Mouse (Mus musculus): ENCODE measurements around the gene Olfr694. TPM values are rescaled to one million over a fixed set of nuclear protein-coding genes. Genes with fewer than 3 reads are reported as not detected.
"Not testable (repeated sequence)": the region's sequence is repeated elsewhere in the genome, so short reads cannot be mapped to it uniquely, and the experiment has no call there.

Olfr694 gene
- total RNA-seq (2014; rRNA removed; ENCODE audit: low replicate concordance), result not detected in 2 replicates
- polyA plus RNA-seq (2015; fragmentation: Nextera tagmentation; extraction: Ambion mirVana), result not detected in 2 replicates

DNA sequence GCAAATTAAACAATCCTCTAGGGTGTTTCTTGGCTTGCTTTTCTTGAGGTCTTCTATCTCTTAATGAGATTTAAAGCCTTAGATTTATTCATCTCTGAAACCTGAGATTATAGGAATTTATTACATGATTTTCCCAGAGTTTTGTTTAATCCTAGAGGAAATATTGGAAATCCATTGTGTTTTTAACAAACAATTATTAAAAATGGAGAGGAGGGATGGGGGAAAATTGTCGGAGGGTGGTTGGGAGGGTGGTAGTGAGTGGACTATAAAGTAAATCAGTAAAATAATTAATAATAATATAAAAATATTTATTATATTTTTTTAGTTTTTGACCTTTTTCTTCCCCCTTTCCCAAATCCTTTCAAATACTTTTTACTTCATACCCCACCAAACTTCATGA, at the start of gene Olfr694:
Gene Olfr694 (minus strand): TSS at position 101 of the 400 bp plus-strand sequence.
- 98% methylated on average over 1 of the region's 1 CpGs for WGBS
- no peaks in the 10 kb centered on the region for H3K9me3 ChIP-seq (replicated peaks; ENCODE audit: control insufficient read depth, low read length)
- TF ChIP-seq EP300 (IDR thresholded peaks at IDR 0.05; ENCODE audit: low read depth) (no peak), CTCF (IDR thresholded peaks at IDR 0.05; ENCODE audit: low read depth) (no peak)
- H3K4me2 ChIP-seq (ENCODE audit: low read depth, low read length), result no peak within 1 kb of the TSS
- H3K27me3 ChIP-seq (ENCODE audit: control insufficient read depth, insufficient read depth, low read length), result no peaks in the 10 kb centered on the region
- no peaks in the 10 kb centered on the region for H3K36me3 ChIP-seq (replicated peaks; ENCODE audit: control insufficient read depth, insufficient read depth, low read length)
- H3K9ac ChIP-seq (replicated peaks; ENCODE audit: low read depth, low read length), result no peak within 1 kb of the TSS
- no peak within 1 kb of the TSS for H3K4me3 ChIP-seq (ENCODE audit: low read depth, low read length)
- no peak for DNase-seq (ENCODE audit: low spot score)
- no peaks in the 10 kb centered on the region for H3K4me1 ChIP-seq (ENCODE audit: control insufficient read depth, insufficient read depth)
- H3K27ac ChIP-seq (ENCODE audit: low read depth), result no peak within 1 kb of the TSS
- no peak for ATAC-seq (ENCODE audit: insufficient read depth, low read depth)

DNA sequence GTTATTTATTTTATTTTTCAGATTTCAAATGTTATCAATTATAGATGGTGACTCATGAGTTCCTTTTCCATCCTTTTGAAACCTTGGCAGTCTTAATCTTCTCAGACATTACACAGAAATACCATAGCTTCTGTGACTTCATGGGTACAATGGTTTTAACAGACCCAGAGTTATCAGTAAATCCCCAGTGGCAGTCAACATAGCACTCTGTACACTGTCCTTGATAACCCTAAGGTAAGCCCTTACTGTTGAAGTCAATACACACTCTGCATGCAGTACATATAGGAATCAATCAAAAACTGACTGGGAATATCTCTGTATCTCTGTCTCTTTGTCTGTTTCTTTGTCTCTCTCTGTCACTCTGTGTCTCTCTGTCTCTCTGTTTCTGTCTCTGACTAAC, 45.4 kb upstream of the Olfr694 start:
- Histone ChIP-seq H3K4me2 (ENCODE audit: low read depth, low read length) (no peak overlapping the region), H3K9ac (replicated peaks; ENCODE audit: low read depth, low read length) (no peak overlapping the region), H3K9me3 (replicated peaks; ENCODE audit: control insufficient read depth, low read length) (no peaks in the 10 kb centered on the region), H3K4me3 (ENCODE audit: low read depth, low read length) (no peak overlapping the region), H3K27me3 (ENCODE audit: control insufficient read depth, insufficient read depth, low read length) (no peaks in the 10 kb centered on the region), H3K4me1 (ENCODE audit: control insufficient read depth, insufficient read depth) (no peaks in the 10 kb centered on the region), H3K27ac (ENCODE audit: low read depth) (no peak overlapping the region), H3K36me3 (replicated peaks; ENCODE audit: control insufficient read depth, insufficient read depth, low read length) (no peaks in the 10 kb centered on the region)
- ATAC-seq (ENCODE audit: insufficient read depth, low read depth), result no peak
- TF ChIP-seq EP300 (IDR thresholded peaks at IDR 0.05; ENCODE audit: low read depth) (no peak), CTCF (IDR thresholded peaks at IDR 0.05; ENCODE audit: low read depth) (no peak)
- no peak for DNase-seq (ENCODE audit: low spot score)

DNA sequence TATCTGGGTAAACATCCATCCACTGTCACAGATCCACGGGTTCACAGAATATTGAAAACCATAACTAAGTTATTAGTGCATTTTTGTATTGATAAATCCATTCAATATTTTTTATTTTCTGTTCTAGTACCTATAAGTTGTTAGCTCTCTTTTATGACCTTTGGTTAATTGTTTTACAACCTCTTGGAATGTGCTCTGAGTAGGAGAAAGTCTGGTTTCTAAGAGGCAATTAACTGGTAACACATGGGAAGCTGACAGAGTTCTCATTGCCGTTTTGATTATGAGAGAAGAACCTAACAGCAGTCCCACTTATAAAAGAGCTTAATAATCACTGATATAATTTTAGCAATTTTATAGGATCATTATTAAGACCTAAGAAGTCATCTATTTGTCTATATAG, 42.1 kb upstream of the Olfr694 start:
- H3K4me2 ChIP-seq (ENCODE audit: low read depth, low read length), result no peak overlapping the region
- WGBS, result 57% methylated on average over 2 of the region's 2 CpGs
- H3K27me3 ChIP-seq (ENCODE audit: control insufficient read depth, insufficient read depth, low read length), result no peaks in the 10 kb centered on the region
- TF ChIP-seq CTCF (IDR thresholded peaks at IDR 0.05; ENCODE audit: low read depth), result no peak
- TF ChIP-seq EP300 (IDR thresholded peaks at IDR 0.05; ENCODE audit: low read depth), result no peak
- ATAC-seq (ENCODE audit: insufficient read depth, low read depth), result no peak
- DNase-seq (ENCODE audit: low spot score), result no peak
- no peak overlapping the region for H3K27ac ChIP-seq (ENCODE audit: low read depth)
- H3K9me3 ChIP-seq (replicated peaks; ENCODE audit: control insufficient read depth, low read length), result no peaks in the 10 kb centered on the region
- no peaks in the 10 kb centered on the region for H3K36me3 ChIP-seq (replicated peaks; ENCODE audit: control insufficient read depth, insufficient read depth, low read length)
- no peak overlapping the region for H3K4me3 ChIP-seq (ENCODE audit: low read depth, low read length)
- H3K4me1 ChIP-seq (ENCODE audit: control insufficient read depth, insufficient read depth), result no peaks in the 10 kb centered on the region
- H3K9ac ChIP-seq (replicated peaks; ENCODE audit: low read depth, low read length), result no peak overlapping the region

DNA sequence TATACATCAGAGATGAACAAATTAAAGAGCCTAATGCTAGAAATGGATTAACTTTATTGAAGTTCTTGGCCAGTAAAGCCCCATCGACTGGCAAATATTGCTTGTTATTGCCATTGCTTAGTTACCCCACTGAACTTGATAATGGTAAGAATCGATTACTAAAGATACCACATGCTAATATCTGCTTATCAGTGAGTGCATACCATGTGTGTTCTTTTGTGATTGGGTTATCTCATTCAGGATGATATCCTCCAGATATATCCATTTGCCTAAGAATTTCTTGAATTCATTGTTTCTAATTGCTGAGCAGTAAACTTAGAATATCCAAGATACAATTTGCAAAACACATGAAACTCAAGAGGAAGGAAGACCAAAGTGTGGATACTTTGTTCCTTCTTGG, 34.0 kb upstream of the Olfr694 start:
- not testable (repeated sequence) for ATAC-seq (ENCODE audit: insufficient read depth, low read depth); H3K27ac ChIP-seq (ENCODE audit: low read depth); H3K9me3 ChIP-seq (replicated peaks; ENCODE audit: control insufficient read depth, low read length); H3K4me3 ChIP-seq (ENCODE audit: low read depth, low read length); DNase-seq (ENCODE audit: low spot score); H3K36me3 ChIP-seq (replicated peaks; ENCODE audit: control insufficient read depth, insufficient read depth, low read length); H3K27me3 ChIP-seq (ENCODE audit: control insufficient read depth, insufficient read depth, low read length); H3K9ac ChIP-seq (replicated peaks; ENCODE audit: low read depth, low read length); H3K4me2 ChIP-seq (ENCODE audit: low read depth, low read length); H3K4me1 ChIP-seq (ENCODE audit: control insufficient read depth, insufficient read depth)
- WGBS, result 73% methylated on average over 2 of the region's 2 CpGs

DNA sequence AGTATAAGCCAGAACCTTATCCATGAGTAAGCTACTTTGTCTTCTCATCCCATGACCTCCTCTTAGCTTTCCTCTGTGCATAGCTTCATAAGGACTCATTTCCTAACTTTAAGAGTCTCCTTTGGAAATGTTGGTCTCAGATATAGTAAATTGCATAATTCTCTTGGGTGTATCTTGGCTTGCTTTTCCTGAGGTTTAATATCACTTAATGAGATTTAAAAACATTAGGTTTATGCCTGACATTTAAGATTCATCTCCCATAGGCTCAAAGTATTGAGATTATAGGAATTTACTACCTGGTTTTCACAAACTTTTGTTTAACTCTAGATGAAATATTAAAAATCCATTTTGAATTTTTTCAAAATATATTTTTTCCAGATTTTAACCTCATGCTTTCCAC, 24.7 kb upstream of the Olfr694 start, which contains the start of gene Olfr695:
Gene Olfr695 (minus strand): TSS at position 101 of the 400 bp plus-strand sequence.
- Histone ChIP-seq H3K9ac (replicated peaks; ENCODE audit: low read depth, low read length) (no peak within 1 kb of the TSS), H3K4me3 (ENCODE audit: low read depth, low read length) (no peak within 1 kb of the TSS), H3K4me2 (ENCODE audit: low read depth, low read length) (no peak within 1 kb of the TSS), H3K4me1 (ENCODE audit: control insufficient read depth, insufficient read depth) (no peaks in the 10 kb centered on the region), H3K27ac (ENCODE audit: low read depth) (no peak within 1 kb of the TSS), H3K9me3 (replicated peaks; ENCODE audit: control insufficient read depth, low read length) (no peaks in the 10 kb centered on the region), H3K36me3 (replicated peaks; ENCODE audit: control insufficient read depth, insufficient read depth, low read length) (no peaks in the 10 kb centered on the region), H3K27me3 (ENCODE audit: control insufficient read depth, insufficient read depth, low read length) (no peaks in the 10 kb centered on the region)
- no peak for DNase-seq (ENCODE audit: low spot score)
- TF ChIP-seq EP300 (IDR thresholded peaks at IDR 0.05; ENCODE audit: low read depth), result no peak
- no peak for TF ChIP-seq CTCF (IDR thresholded peaks at IDR 0.05; ENCODE audit: low read depth)
- no peak for ATAC-seq (ENCODE audit: insufficient read depth, low read depth)

DNA sequence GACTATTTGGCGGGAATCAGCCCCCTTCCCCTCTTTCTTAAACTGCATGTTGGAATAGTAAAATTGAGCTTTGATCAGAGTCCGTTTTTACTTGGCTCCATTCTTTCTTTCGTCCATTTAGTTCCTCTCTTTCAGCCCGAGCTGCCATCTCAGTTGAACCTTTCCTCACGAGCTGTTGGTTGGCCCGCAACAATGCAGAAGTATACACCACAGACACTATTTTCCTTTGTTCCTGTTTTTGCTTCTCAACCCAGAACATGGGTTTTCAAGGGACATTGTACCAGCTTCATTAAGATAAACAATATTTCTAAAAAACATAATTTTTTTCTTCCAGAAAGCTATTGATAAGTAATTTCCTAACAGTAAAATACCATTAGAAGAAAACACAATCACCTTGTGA, 19.8 kb upstream of the Olfr694 start:
- H3K27ac ChIP-seq (ENCODE audit: low read depth), result no peak overlapping the region
- H3K4me1 ChIP-seq (ENCODE audit: control insufficient read depth, insufficient read depth), result no peaks in the 10 kb centered on the region
- no peaks in the 10 kb centered on the region for H3K36me3 ChIP-seq (replicated peaks; ENCODE audit: control insufficient read depth, insufficient read depth, low read length)
- no peak overlapping the region for H3K4me2 ChIP-seq (ENCODE audit: low read depth, low read length)
- H3K4me3 ChIP-seq (ENCODE audit: low read depth, low read length), result no peak overlapping the region
- no peak for DNase-seq (ENCODE audit: low spot score)
- no peak for TF ChIP-seq EP300 (IDR thresholded peaks at IDR 0.05; ENCODE audit: low read depth)
- no peak for TF ChIP-seq CTCF (IDR thresholded peaks at IDR 0.05; ENCODE audit: low read depth)
- WGBS, result 72% methylated on average over 6 of the region's 6 CpGs
- no peaks in the 10 kb centered on the region for H3K27me3 ChIP-seq (ENCODE audit: control insufficient read depth, insufficient read depth, low read length)
- no peak overlapping the region for H3K9ac ChIP-seq (replicated peaks; ENCODE audit: low read depth, low read length)
- no peak for ATAC-seq (ENCODE audit: insufficient read depth, low read depth)
- H3K9me3 ChIP-seq (replicated peaks; ENCODE audit: control insufficient read depth, low read length), result no peaks in the 10 kb centered on the region

DNA sequence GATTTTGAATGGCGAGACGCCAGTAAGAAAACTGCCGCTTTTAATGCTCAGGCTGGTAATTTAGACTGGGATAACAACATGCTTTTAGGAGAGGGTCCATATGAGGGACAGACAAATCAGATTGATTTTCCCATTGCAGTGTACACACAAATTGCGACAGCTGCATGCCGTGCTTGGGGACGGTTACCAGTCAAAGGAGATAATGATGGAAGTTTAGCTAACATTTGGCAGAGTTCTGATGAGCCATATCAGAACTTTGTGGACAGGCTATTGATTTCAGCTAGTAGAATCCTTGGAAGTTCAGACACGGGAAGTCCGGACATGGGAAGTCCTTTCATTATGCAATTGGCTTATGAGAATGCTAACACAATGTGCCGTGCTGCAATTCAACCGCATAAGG, 16.1 kb upstream of the Olfr694 start:
- not testable (repeated sequence) for H3K36me3 ChIP-seq (replicated peaks; ENCODE audit: control insufficient read depth, insufficient read depth, low read length); ATAC-seq (ENCODE audit: insufficient read depth, low read depth); H3K27me3 ChIP-seq (ENCODE audit: control insufficient read depth, insufficient read depth, low read length); H3K4me3 ChIP-seq (ENCODE audit: low read depth, low read length); H3K9ac ChIP-seq (replicated peaks; ENCODE audit: low read depth, low read length); H3K9me3 ChIP-seq (replicated peaks; ENCODE audit: control insufficient read depth, low read length); H3K4me2 ChIP-seq (ENCODE audit: low read depth, low read length); DNase-seq (ENCODE audit: low spot score); H3K27ac ChIP-seq (ENCODE audit: low read depth); H3K4me1 ChIP-seq (ENCODE audit: control insufficient read depth, insufficient read depth)
- 86% methylated on average over 9 of the region's 10 CpGs for WGBS
